Mouse (Mus musculus): Measurements from ENCODE around the gene Srpk2. TPM values are rescaled to one million over a fixed set of nuclear protein-coding genes. Genes with fewer than 3 reads are reported as not detected.

Srpk2 gene
- polyA plus RNA-seq, 1 experiment from 2014 or later = 98.4 TPM

DNA sequence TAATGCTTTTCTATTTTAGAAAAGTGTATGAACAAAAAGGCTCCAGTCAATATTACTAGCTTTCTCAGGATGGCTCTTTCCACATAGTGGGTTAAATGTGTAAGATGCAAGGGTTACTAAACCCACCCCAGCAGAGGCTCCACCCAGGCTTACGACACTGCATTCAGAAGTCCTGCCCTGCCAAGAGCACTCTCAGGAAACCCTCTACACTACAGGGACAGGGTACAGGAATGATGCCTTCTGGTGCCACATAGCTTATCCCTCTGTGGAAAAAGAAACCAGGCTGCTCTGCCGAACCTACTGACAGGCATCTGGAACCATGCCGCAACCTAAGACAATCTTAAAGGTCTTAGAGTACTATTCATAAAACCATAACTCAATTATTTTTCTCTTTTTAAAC lies 71.6 kb downstream of the Srpk2 start:
- DNase-seq (ENCODE audit: low spot score) = no peak
- Histone ChIP-seq H3K4me1 (ENCODE audit: control insufficient read depth, insufficient read depth, low read length) (peaks cover 7% of the 10 kb centered on the region; the same call in 1 of the 2 replicates), H3K9me3 (replicated peaks; ENCODE audit: control insufficient read depth, low read length) (no peaks in the 10 kb centered on the region), H3K9ac (ENCODE audit: low read length) (no peak overlapping the region), H3K4me2 (ENCODE audit: low read length) (no peak overlapping the region), H3K27me3 (replicated peaks; ENCODE audit: control insufficient read depth, insufficient read depth, low read length) (no peaks in the 10 kb centered on the region), H3K4me3 (ENCODE audit: low read depth, low read length) (no peak overlapping the region), H3K27ac (ENCODE audit: low read depth, low read length) (no peak overlapping the region), H3K36me3 (ENCODE audit: control insufficient read depth, insufficient read depth, low read length) (no peaks in the 10 kb centered on the region)
- ATAC-seq = no peak
- 88% methylated on average over 3 of the region's 3 CpGs for WGBS

DNA sequence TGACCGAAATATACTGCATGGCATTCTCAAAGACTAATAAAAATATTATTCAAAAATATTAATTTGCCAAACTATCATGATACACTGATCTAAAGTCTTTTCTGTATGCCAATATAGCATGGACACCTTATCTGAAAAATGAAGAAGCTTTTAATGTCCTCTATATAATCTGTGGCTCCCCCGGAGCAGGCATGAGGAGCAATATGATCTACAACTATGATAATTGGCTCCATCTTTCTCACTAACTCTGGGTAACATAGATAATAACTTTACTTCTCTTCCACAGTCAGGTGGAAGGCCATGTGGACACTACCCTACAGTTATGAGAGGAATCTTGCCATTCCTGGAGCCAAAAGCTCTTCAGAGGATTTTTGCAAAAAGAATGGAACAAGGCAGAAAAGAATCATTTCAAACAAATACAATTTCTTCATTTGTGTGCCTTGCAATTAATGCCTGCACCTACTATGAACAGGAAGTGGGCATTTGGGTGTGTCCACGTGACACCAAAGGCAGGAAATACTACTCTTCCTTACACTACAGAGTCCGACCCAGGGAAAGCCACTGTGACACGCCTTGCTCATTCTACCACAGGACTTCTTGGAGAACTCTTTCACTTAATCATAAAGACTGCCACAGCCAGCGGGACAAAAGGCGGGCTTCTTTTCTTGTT lies 80.2 kb downstream of the Srpk2 start:
- Histone ChIP-seq H3K27me3 (replicated peaks; ENCODE audit: control insufficient read depth, insufficient read depth, low read length) (no peaks in the 10 kb centered on the region), H3K9me3 (replicated peaks; ENCODE audit: control insufficient read depth, low read length) (no peaks in the 10 kb centered on the region), H3K4me2 (ENCODE audit: low read length) (no peak overlapping the region), H3K4me1 (ENCODE audit: control insufficient read depth, insufficient read depth, low read length) (peaks cover under 1% of the 10 kb centered on the region; the same call in 1 of the 2 replicates), H3K27ac (ENCODE audit: low read depth, low read length) (no peak overlapping the region), H3K4me3 (ENCODE audit: low read depth, low read length) (no peak overlapping the region), H3K36me3 (ENCODE audit: control insufficient read depth, insufficient read depth, low read length) (no peaks in the 10 kb centered on the region), H3K9ac (ENCODE audit: low read length) (no peak overlapping the region)
- ATAC-seq = no peak
- 82% methylated on average over 7 of the region's 7 CpGs for WGBS
- DNase-seq (ENCODE audit: low spot score) = no peak

DNA sequence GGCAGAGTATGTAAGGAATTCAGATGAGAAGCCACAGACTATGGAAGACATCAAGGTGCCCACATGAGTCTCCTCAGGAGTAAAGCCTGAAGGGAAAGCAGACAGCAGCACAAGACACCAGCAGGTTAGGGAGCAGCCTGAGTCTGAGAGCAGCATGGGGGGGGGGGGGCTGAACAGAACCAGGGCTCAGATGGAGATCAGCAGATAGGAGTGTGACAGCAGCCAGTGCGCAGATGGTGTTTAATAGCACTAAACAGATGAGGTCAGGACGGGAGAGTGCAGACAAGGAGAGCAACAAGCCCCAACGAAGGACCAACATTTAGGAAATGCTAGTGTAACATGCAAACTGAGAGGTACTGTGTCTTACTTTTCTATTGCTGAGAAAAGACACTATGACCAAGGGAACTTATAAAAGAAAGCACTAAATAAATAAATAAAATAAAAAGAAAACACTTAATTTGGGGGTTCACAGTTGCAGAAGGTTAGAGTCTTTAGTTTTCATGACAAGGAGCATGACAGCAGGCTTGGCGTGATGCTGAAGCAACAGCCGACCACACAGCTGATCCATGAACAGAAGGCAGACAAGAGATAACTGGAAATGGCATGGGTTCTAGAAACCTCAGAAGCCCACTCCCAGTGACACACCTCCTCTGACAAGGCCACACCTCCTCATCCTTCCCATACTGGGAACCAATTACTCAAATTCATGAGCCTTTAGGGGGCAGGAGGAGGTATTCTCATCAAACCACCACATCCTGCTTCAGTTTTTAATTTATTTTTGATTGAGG lies 84.5 kb downstream of the Srpk2 start:
- Histone ChIP-seq H3K4me1 (ENCODE audit: control insufficient read depth, insufficient read depth, low read length) (peaks cover 4% of the 10 kb centered on the region; the same call in 1 of the 2 replicates), H3K27ac (ENCODE audit: low read depth, low read length) (no peak overlapping the region), H3K27me3 (replicated peaks; ENCODE audit: control insufficient read depth, insufficient read depth, low read length) (no peaks in the 10 kb centered on the region), H3K4me2 (ENCODE audit: low read length) (no peak overlapping the region), H3K36me3 (ENCODE audit: control insufficient read depth, insufficient read depth, low read length) (no peaks in the 10 kb centered on the region), H3K4me3 (ENCODE audit: low read depth, low read length) (no peak overlapping the region), H3K9ac (ENCODE audit: low read length) (no peak overlapping the region), H3K9me3 (replicated peaks; ENCODE audit: control insufficient read depth, low read length) (no peaks in the 10 kb centered on the region)
- WGBS = 62% methylated on average over 5 of the region's 5 CpGs
- DNase-seq (ENCODE audit: low spot score) = peak; percentile 59
- peak; percentile 82 for ATAC-seq

DNA sequence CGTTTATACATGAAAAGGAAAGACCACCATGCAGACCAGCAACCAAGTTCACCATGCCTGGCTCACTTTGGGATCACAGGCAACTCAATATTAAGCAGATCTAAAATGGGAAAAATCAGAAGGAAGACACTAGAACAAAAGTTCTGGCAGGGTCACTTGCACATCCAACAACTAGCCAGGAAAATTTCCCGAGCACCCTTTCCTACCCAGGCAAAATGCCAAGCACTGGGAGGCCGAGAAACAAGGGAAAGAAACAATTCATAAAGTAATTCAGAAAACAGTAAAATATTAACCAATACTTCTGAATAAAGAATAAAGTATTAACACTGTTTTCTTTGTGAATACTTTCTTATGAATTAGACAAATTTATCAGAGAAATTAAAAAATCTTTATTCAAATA lies 85.2 kb downstream of the Srpk2 start:
- Histone ChIP-seq H3K27me3 (replicated peaks; ENCODE audit: control insufficient read depth, insufficient read depth, low read length) (no peaks in the 10 kb centered on the region), H3K27ac (ENCODE audit: low read depth, low read length) (no peak overlapping the region), H3K36me3 (ENCODE audit: control insufficient read depth, insufficient read depth, low read length) (no peaks in the 10 kb centered on the region), H3K4me3 (ENCODE audit: low read depth, low read length) (no peak overlapping the region), H3K4me2 (ENCODE audit: low read length) (no peak overlapping the region), H3K9ac (ENCODE audit: low read length) (no peak overlapping the region), H3K9me3 (replicated peaks; ENCODE audit: control insufficient read depth, low read length) (no peaks in the 10 kb centered on the region), H3K4me1 (ENCODE audit: control insufficient read depth, insufficient read depth, low read length) (peaks cover 4% of the 10 kb centered on the region; the same call in 1 of the 2 replicates)
- WGBS = 62% methylated on average over 3 of the region's 3 CpGs
- no peak for ATAC-seq
- no peak for DNase-seq (ENCODE audit: low spot score)

DNA sequence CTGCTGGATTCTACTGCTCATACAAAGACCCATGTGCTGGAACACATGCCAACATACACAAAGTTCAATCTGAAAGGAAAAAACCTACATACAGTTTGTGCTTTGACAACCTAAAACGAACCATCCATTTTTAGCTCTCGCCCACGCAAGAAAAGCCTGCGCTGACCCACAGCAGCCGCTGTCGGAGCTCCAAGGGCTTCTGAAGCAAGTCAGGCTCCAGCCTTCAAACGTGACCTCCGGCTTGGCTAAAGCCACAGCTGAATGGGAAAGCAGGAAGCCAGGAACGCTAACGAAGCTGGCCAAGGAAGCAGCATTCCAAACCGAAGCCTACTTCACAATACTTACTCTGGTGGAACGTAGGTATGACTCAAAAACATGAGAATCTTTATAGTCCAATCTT lies 85.9 kb downstream of the Srpk2 start:
- Histone ChIP-seq H3K4me2 (ENCODE audit: low read length) (no peak overlapping the region), H3K9ac (ENCODE audit: low read length) (no peak overlapping the region), H3K4me1 (ENCODE audit: control insufficient read depth, insufficient read depth, low read length) (peaks cover 4% of the 10 kb centered on the region; the same call in 1 of the 2 replicates), H3K27ac (ENCODE audit: low read depth, low read length) (no peak overlapping the region), H3K9me3 (replicated peaks; ENCODE audit: control insufficient read depth, low read length) (no peaks in the 10 kb centered on the region), H3K36me3 (ENCODE audit: control insufficient read depth, insufficient read depth, low read length) (no peaks in the 10 kb centered on the region), H3K4me3 (ENCODE audit: low read depth, low read length) (no peak overlapping the region), H3K27me3 (replicated peaks; ENCODE audit: control insufficient read depth, insufficient read depth, low read length) (no peaks in the 10 kb centered on the region)
- 67% methylated on average over 12 of the region's 12 CpGs for WGBS
- DNase-seq (ENCODE audit: low spot score) (no peak), ATAC-seq (no peak)

DNA sequence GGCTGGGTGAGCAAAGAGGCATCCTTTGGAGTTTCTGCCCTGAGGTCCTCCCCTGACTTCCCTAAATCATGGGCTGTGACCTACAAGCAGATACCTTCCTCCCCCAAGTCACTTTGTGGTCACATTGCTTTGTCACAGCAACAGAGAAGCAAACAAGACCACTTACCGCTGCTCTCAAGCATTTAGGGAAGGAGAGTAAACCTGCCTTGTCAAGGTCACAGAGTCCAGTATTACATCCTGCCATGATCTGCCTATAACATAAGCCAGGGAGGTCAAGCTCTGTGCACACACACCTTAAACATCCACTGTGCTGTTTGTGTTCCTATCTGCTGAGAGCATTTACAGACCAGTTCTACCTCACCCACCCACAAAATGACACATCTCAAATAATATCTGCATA lies 86.4 kb downstream of the Srpk2 start:
- WGBS = 95% methylated on average over 1 of the region's 1 CpGs
- ATAC-seq = no peak

DNA sequence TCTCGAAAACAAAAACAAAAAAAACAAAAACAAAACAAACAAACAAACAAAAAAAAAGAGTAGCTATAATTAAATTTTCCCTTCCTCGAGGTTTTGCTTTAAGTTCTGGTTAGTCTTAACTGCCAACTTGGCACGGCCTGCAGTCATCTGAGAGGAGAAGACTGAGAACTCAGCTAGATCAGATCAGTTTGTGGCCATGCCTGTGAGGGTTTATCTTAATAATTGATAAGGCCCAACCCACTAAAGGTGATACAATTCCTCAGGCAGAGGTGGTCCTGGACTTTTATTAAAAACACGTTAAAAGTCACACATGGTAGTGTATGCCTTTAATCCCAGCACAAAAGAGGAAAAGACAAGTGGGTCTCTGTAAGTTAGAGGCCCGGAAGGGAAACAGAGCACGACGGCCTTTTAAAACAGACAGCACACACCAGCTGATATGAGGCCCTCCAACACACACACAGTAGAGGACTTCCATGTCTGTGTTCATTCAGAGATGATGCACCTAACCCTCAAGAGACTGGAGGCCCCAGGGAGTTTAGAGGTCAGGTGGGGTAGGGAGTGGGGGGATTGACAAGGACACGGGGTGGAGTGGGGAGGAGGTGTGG lies 87.1 kb downstream of the Srpk2 start:
- ATAC-seq (no peak), DNase-seq (ENCODE audit: low spot score) (no peak)
- Histone ChIP-seq H3K27ac (ENCODE audit: low read depth, low read length) (no peak overlapping the region), H3K9ac (ENCODE audit: low read length) (no peak overlapping the region), H3K4me3 (ENCODE audit: low read depth, low read length) (no peak overlapping the region), H3K4me2 (ENCODE audit: low read length) (no peak overlapping the region), H3K4me1 (ENCODE audit: control insufficient read depth, insufficient read depth, low read length) (peaks cover 4% of the 10 kb centered on the region; the same call in 1 of the 2 replicates), H3K9me3 (replicated peaks; ENCODE audit: control insufficient read depth, low read length) (no peaks in the 10 kb centered on the region), H3K27me3 (replicated peaks; ENCODE audit: control insufficient read depth, insufficient read depth, low read length) (no peaks in the 10 kb centered on the region), H3K36me3 (ENCODE audit: control insufficient read depth, insufficient read depth, low read length) (no peaks in the 10 kb centered on the region)
- WGBS = 84% methylated on average over 8 of the region's 8 CpGs

More for the DNA sequence above, 86.4 kb downstream of the Srpk2 start:
- no peak overlapping the region for H3K4me2 ChIP-seq (ENCODE audit: low read length)
- peaks cover 4% of the 10 kb centered on the region; the same call in 1 of the 2 replicates for H3K4me1 ChIP-seq (ENCODE audit: control insufficient read depth, insufficient read depth, low read length)
- no peaks in the 10 kb centered on the region for H3K36me3 ChIP-seq (ENCODE audit: control insufficient read depth, insufficient read depth, low read length)
- no peaks in the 10 kb centered on the region for H3K9me3 ChIP-seq (replicated peaks; ENCODE audit: control insufficient read depth, low read length)
- H3K27me3 ChIP-seq (replicated peaks; ENCODE audit: control insufficient read depth, insufficient read depth, low read length) = no peaks in the 10 kb centered on the region
- DNase-seq (ENCODE audit: low spot score) = no peak
- no peak overlapping the region for H3K27ac ChIP-seq (ENCODE audit: low read depth, low read length)
- H3K4me3 ChIP-seq (ENCODE audit: low read depth, low read length) = no peak overlapping the region
- no peak overlapping the region for H3K9ac ChIP-seq (ENCODE audit: low read length)

DNA sequence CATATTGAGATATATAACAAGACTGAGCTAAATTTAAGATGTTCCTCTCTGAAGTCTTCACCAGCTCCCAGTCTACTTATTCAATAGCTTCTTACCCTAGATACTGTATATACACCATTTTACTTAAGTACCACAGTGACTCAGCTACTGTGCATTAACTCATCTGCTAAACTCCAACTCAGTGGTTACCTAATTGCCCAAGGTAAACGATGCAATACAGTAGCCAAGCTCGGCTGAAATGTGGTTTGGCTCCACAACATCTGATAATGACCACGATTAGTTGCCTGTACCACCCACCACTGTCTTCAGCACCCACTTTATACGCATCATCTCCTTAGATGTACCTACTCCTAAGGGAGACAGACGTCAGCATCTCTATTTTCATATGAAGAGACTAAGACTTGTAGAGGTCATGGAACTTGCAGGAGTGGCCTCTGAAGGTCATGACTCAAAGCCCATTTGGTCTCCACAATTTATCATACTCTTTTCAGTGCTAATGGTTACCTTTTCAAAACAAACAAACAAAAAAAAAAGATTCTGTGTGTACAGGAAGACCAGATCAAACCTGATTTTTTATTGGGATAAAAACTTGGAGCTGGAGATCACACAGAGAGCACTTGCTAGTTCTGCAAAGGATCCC lies 88.0 kb downstream of the Srpk2 start:
- H3K9ac ChIP-seq (ENCODE audit: low read length) = no peak overlapping the region
- no peak for DNase-seq (ENCODE audit: low spot score)
- H3K4me3 ChIP-seq (ENCODE audit: low read depth, low read length) = no peak overlapping the region
- H3K27ac ChIP-seq (ENCODE audit: low read depth, low read length) = no peak overlapping the region
- H3K27me3 ChIP-seq (replicated peaks; ENCODE audit: control insufficient read depth, insufficient read depth, low read length) = no peaks in the 10 kb centered on the region
- H3K4me2 ChIP-seq (ENCODE audit: low read length) = no peak overlapping the region
- WGBS = 91% methylated on average over 5 of the region's 5 CpGs
- no peaks in the 10 kb centered on the region for H3K36me3 ChIP-seq (ENCODE audit: control insufficient read depth, insufficient read depth, low read length)
- H3K4me1 ChIP-seq (ENCODE audit: control insufficient read depth, insufficient read depth, low read length) = peaks cover 4% of the 10 kb centered on the region; the same call in 1 of the 2 replicates
- no peak for ATAC-seq
- H3K9me3 ChIP-seq (replicated peaks; ENCODE audit: control insufficient read depth, low read length) = no peaks in the 10 kb centered on the region
